Mouse (Mus musculus) small intestine, adult 2 months (tissue): ENCODE results near the gene Rnase13.

Experiments used
- CTCF ChIP-seq: fragments of 200-500 bp; IDR thresholded peaks from 2 replicates; pipeline ENCODE4 v1.5.1; 2012; ENCODE audit warnings: low read depth, mild to moderate bottlenecking, control low read depth, inconsistent platforms, low read length, moderate library complexity, mixed read lengths; ENCODE audit not compliant: insufficient replicate concordance, insufficient read length; ENCODE audit errors: extremely low read depth
- POLR2A ChIP-seq: fragments of 200-500 bp; IDR thresholded peaks from 2 replicates; pipeline ENCODE4 v1.6.1; 2012; ENCODE audit warnings: low read depth, mild to moderate bottlenecking, control low read depth, inconsistent platforms, low read length, moderate library complexity

DNA sequence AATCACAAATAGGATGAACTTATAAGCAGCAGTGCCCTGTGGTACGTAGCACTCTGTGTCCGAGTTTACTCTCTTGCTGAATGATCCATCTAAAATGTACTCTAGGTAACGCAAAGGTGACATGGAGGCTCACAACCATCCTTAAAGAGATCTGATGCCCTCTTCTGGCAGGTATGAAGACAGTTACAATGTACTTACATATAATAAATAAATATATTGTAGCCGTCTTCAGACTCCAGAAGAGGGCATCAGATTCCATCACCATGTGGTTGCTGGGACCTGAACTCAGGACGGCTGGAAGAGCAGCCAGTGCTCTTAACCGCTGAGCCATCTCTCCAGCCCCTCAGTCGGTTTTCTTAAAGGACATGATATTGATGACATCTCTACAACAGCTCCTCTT lies 17.9 kb downstream of the Rnase13 start:
- TF ChIP-seq CTCF (no peak), POLR2A (no peak)
